Mouse (Mus musculus) brain, adult 2 months (tissue): Measurements from ENCODE around the gene Slc44a1.

Experiments used
- DNase-seq: peaks from one replicate; pipeline ENCODE4 v3.0.0; 2011; ENCODE audit warnings: low read depth, low spot score

The Slc44a1 gene

GRCm38 (mm10) chr4:53430522-53430921 lies 9.7 kb upstream of the Slc44a1 start:
- DNase-seq, result no peak

DNA sequence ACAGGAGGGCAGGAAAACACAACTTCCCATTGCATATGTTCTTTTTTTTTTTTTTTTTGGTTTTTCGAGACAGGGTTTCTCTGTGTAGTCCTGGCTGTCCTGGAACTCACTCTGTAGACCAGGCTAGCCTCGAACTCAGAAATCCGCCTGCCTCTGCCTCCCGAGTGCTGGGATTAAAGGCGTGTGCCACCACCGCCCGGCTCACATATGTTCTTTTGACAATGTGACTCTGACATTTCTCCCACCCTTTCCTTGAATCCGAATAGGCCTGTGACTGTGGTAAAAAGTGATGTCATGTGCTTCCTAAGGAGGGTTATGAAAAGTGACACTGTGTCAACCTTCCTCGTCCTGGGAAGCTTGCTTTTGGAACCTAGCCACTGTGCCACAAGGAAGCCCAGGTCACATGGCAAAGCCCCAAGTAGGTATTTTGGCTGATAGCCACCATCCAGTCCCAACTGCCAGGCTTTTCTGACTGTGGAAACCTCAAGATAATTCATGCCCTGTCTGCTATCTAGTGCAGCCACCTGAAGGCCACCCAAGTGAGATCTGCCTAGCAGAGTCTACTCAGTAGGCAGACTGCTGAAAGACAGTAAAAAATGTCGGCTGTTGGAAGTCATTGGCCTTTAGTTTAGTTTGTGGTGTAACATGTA lies 8.5 kb upstream of the Slc44a1 start:
- DNase-seq, result peak; percentile 61

- peak; percentile 82 for DNase-seq
Observed at GRCm38 (mm10) chr4:53437110-53437755, 3.0 kb upstream of the Slc44a1 start.

DNA sequence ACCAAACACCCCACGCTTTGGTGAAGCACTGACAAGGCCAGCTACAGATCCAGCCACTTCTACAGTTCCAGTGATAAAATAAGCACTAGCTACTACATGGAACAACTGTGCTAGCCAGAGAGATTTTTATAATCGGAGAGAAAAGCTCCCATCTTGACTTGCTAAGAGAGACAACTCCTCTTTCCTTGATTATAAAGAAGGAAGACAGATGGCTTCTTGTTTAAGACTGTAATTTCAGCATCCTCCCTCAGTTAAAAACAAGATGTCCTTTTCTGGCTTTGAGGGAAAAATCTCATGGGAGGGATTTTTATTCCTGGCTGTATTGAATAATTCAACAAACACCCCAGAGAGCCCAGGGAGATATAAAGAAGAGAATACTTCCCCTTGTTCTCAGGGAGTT lies 1.8 kb upstream of the Slc44a1 start:
- peak; percentile 77 for DNase-seq

GRCm38 (mm10) chr4:53438836-53439480 lies 1.3 kb upstream of the Slc44a1 start:
- no peak for DNase-seq

DNA sequence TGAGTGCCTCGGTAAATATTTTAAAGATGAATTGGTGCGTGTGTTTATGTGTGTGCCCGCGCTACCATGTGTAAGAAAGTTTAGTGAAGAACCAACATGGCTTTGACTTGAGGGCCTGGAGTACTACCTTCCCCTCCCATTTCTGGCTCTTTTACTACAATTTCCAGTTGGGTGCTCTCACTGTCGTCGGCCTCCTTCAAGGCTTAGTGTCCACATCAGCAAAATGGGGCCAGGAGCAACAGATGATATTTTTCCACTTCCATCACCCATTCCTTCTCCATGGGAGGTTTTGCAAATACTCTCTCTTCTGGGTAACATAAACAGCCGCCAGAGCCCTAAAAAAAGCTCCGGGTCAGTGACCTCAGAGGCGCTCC lies 590 bp upstream of the Slc44a1 start:
- no peak for DNase-seq

DNA sequence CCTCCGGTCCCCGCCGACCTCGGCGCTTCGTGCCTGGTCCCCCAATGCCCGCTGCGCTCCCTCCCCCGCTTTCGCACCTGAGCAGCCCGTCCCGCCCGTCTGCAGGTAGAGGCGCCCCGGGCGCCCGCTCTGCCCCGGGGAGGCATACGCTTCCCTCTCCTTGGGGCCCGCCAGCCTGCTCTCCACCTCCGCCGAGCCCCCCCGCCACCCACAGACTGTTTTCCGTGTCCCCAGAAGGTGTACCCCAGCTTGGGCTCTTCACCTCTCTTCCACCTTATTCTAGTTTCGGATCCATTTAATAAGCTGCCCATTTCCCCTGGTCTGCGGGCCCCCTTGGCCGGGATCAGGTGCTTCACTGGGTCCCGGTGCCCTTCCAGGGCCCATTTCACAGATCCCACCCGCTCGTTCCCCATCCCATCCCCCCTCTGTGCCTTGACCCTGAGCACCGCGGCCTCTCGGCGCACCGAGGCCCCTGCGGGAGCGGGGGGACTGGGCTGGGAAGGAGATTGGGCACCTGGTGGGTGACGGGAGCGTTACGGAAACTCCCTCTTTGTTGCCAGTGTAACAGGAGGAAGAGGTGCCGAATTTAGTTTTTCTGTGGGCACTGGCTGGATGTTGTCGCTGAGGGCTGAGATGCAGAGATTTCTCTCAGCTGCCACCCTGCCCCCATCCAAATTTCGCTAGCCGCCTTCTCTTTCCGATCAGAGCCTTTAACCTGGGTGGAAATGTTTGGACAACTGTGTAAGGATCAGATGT lies 781 bp downstream of the Slc44a1 start:
- DNase-seq, result peak; percentile 92

DNA sequence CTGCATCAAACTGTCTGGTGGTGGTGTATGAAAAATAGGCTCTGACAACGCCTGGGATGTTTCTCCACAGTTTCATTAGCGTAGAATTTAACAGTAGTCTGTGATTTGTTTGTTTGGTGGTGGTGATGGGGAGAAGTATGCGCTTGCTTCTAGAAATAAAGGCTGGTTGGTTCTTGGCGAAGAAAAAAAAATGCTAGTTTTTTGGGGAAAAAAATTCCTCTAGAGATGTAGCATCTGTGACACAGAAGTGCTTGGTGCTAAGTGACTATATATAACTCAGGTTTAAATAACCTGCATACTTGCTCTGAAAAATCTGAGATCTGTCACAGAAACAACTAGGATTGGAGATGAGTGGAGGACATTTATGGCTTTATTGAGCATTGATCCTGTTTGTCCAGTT lies 1.5 kb downstream of the Slc44a1 start:
- DNase-seq, result peak; percentile 57

DNA sequence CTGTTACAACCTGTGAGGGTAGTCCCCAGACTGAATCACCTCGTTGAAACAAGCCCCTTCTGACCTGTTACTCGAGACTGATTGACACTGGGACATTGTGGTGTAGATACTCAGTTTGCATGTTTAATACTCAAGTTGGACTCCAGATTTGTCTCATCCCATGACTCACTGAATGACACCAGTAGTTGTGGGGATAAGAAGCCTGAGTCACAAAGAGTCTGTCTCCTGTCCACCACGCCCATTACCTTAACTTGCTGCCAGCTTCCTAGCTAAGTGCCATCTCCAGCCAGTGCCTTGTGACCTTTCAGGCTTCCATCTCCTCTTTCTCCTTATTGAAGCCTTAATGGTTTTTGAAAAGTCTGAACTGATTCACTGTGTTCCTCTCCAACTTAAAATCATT lies 6.0 kb downstream of the Slc44a1 start:
- no peak for DNase-seq

DNA sequence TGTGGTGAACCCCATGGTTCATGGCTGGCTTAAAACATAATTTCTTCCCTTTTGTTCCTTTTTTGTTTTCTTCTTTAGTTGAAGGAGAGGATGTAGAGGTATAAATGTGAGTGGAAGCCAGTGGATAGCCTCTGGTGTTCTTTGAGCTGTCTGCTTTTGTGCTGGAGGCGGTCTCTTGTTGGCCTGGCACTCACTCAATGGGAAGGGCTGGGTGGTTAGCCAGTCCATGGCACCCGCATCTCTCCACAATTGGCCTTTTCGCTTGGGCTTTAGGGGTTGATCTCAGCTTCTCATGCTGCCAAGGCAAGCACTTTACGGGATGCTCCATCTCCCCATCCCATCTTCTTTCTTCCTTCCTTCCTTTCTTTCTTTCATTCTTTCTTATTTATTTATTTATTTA lies 7.6 kb downstream of the Slc44a1 start:
- DNase-seq, result peak; percentile 75

DNA sequence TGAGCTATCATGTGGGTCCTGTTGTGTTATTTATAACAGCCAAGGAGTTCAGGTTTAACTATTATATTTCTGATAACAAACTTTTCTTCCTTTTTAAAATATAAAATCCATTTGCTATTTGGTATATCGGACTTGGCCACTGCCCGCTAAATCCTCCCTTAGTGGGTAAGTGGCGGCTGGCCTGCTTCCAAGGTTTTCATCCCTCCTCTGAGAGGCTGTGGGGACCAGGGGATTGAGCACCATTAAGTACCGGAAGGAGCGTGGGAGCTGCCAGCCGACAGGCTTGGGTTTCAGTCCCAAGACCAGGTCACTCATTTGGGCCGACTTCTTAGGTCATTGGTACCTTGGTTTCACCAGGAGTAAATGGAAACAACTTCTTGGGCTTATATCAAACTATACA lies 10.5 kb downstream of the Slc44a1 start:
- no peak for DNase-seq

- peak; percentile 72 for DNase-seq
Observed at GRCm38 (mm10) chr4:53451887-53452286, 11.7 kb downstream of the Slc44a1 start.

DNA sequence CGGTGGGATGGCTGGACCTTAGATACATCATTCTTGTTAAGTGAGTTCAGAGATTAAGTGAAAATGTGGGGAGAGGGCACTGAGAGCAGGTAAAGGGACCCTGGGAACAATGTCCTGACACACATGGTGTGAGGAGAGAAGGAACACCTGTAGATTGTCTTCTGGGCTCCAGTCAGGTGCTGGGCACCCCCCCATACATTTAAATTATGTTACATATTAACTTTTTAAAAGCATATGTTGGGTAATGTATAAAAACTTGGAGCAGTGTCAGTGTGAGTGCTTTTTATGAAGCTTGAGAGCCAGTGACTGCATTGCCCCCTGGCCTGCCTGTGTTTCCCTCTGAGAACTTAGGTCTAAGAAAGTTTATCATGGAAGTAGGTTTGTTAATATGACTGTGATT lies 12.2 kb downstream of the Slc44a1 start:
- DNase-seq, result no peak

- no peak for DNase-seq
Observed at GRCm38 (mm10) chr4:53452976-53453889, 13.0 kb downstream of the Slc44a1 start.

DNA sequence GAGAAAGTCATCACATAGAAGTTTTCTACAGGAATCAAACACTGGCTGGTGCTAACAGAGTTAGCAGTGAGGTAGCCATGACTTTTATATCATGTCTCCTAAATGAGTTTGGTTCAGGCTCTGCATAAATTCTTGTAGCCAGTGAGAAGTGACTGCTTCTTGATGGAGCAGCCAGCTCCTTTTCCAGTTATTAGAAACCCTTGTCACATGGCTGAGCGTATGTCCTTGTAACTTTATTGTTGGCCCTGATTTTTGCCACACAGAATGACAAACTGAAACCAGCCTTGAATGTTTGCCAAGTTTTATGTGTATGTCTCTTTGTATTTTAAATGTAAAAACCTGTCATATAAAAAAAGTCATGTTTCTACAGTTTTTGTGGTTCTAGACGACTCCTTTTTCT lies 15.7 kb downstream of the Slc44a1 start:
- DNase-seq, result no peak

- no peak for DNase-seq
Observed at GRCm38 (mm10) chr4:53456570-53456969, 16.4 kb downstream of the Slc44a1 start.

- no peak for DNase-seq
Observed at GRCm38 (mm10) chr4:53458503-53458902, 18.3 kb downstream of the Slc44a1 start.

DNA sequence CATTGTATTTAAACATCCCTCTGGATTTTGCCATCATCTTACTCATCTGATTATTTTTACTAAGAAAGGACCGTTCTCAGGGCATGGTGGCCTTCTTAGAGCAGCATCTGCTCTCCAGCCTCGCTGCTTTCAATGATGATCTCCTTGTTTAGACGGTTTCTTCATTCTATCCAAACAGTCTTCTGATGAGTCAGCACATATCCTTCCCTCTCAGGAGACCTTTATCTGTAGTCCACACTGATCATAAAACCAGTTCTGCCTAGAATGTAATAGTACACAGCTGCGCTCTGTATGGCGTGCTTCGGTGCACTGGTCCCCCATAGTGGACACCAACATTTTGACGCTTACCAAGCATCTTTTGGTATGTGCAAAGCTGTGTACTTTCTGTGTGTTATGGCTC lies 19.5 kb downstream of the Slc44a1 start:
- DNase-seq, result no peak

GRCm38 (mm10) chr4:53461026-53461425 lies 20.8 kb downstream of the Slc44a1 start:
- peak; percentile 86 for DNase-seq

GRCm38 (mm10) chr4:53462069-53462468 lies 21.9 kb downstream of the Slc44a1 start:
- DNase-seq, result no peak

GRCm38 (mm10) chr4:53462505-53463251 lies 22.5 kb downstream of the Slc44a1 start:
- DNase-seq, result no peak
